Mouse (Mus musculus) thymus, adult 2 months (tissue): Measurements from ENCODE around the gene Dlst.

Source experiments
- CTCF ChIP-seq: fragments of 200-500 bp; IDR thresholded peaks from 2 replicates; pipeline ENCODE4 v1.5.1; 2012; ENCODE audit warnings: mild to moderate bottlenecking, control low read depth, low read length, moderate library complexity, borderline replicate concordance; ENCODE audit not compliant: control insufficient read depth, poor library complexity, insufficient read depth; ENCODE audit errors: extremely low read depth
- POLR2A ChIP-seq: fragments of 200-500 bp; IDR thresholded peaks from 2 replicates; pipeline ENCODE4 v1.6.1; 2012; ENCODE audit warnings: mild to moderate bottlenecking, low read length, control low read depth, moderate library complexity; ENCODE audit not compliant: control insufficient read depth, poor library complexity, insufficient read depth; ENCODE audit errors: extremely low read depth

- TF ChIP-seq CTCF (no peak), POLR2A (no peak)
Observed at GRCm38 (mm10) chr12:85084257-85084656, 26.4 kb upstream of the Dlst start.
